Mouse (Mus musculus) spleen, postnatal 4 days (tissue): Measurements from ENCODE around the gene Ebp.

ENCODE experiments used
- DNase-seq, 2 experiments: peaks; one replicate each; pipeline ENCODE4 v3.0.0; 2022; ENCODE audit warnings: low spot score in 2 of 2

Ebp gene

GRCm38 (mm10) chrX:8192126-8192639 is 1.1 kb downstream of the Ebp start:
- DNase-seq, result no peak

GRCm38 (mm10) chrX:8182871-8183540 is 10.3 kb downstream of the Ebp start:
- DNase-seq, result no peak

- no peak for DNase-seq
Measured at GRCm38 (mm10) chrX:8179646-8180045, 13.7 kb downstream of the Ebp start.

GRCm38 (mm10) chrX:8178871-8179270 is 14.4 kb downstream of the Ebp start:
- no peak for DNase-seq

GRCm38 (mm10) chrX:8175504-8176385 is 17.6 kb downstream of the Ebp start, which contains the start of gene Tbc1d25:
TSS of gene Tbc1d25 (minus strand) at chrX:8176181.
- DNase-seq, result peak; percentile 82 to 88

- DNase-seq, result no peak
Measured at GRCm38 (mm10) chrX:8175169-8175503, 18.2 kb downstream of the Ebp start.

GRCm38 (mm10) chrX:8167716-8168647 is 25.3 kb downstream of the Ebp start:
- DNase-seq, result no peak

GRCm38 (mm10) chrX:8164471-8164870 is 28.8 kb downstream of the Ebp start:
- DNase-seq, result no peak

GRCm38 (mm10) chrX:8163076-8163475 is 30.2 kb downstream of the Ebp start:
- DNase-seq, result no peak

GRCm38 (mm10) chrX:8145153-8145991 is 47.9 kb downstream of the Ebp start, which contains the start of gene Rbm3:
TSS of gene Rbm3 (minus strand) at chrX:8145880.
- peak; percentile 88 to 91 for DNase-seq

GRCm38 (mm10) chrX:8143750-8144149 is 49.6 kb downstream of the Ebp start:
- DNase-seq, result peak; percentile 17 to 59

- no peak for DNase-seq
Measured at GRCm38 (mm10) chrX:8142948-8143347, 50.4 kb downstream of the Ebp start.

GRCm38 (mm10) chrX:8141058-8141457 is 52.3 kb downstream of the Ebp start:
- no peak for DNase-seq

GRCm38 (mm10) chrX:8140446-8140845 is 52.9 kb downstream of the Ebp start:
- DNase-seq, result no peak

- no peak for DNase-seq
Measured at GRCm38 (mm10) chrX:8139480-8139879, 53.8 kb downstream of the Ebp start.

- no peak for DNase-seq
Measured at GRCm38 (mm10) chrX:8135886-8136285, 57.4 kb downstream of the Ebp start.
